ENCODE assay signal across 12 mouse cellular contexts in genomic region chr14:7567890-7568289, GRCm38 (mm10). TPM values are rescaled to one million over a fixed set of nuclear protein-coding genes. Genes with fewer than 3 reads are reported as not detected.
DNase-seq lines count a peak whose midpoint lies in the region; ATAC-seq and TF ChIP-seq lines count a peak whose summit lies in the region.
"Not testable (repeated sequence)": the region's sequence is repeated elsewhere in the genome, so short reads cannot be mapped to it uniquely, and the experiment has no call there.
"Had no signal": no experiment of that assay in that cellular context is flagged by ENCODE, and none has a peak within 500 bp of the region (broad histone marks: within the 10 kb centered on the region; RNA-seq: fewer than 3 reads in every experiment).

No protein-coding gene starts in this region.

- peak overlapping the region; percentile 61 for H3K4me2 ChIP-seq in hindbrain, embryonic 12.5 days (replicated peaks)
- H3K4me2 ChIP-seq in kidney, postnatal 0 days (ENCODE audit: low read length), result peak overlapping the region; percentile 55
- peak overlapping the region; percentile 53 for H3K4me2 ChIP-seq in liver, embryonic 12.5 days
- H3K4me2 ChIP-seq in midbrain, postnatal 0 days (ENCODE audit: low read depth, low read length, poor library complexity, severe bottlenecking), result peak overlapping the region; percentile 39

- 0 out of 2 replicates have a peak overlapping the region, but pooled peaks have one; percentile 43 for H3K9ac ChIP-seq in hindbrain, embryonic 12.5 days
- not testable (repeated sequence) for H3K9ac ChIP-seq in kidney, postnatal 0 days (ENCODE audit: low read depth, low read length); liver, embryonic 12.5 days; midbrain, postnatal 0 days (replicated peaks; ENCODE audit: low read length, poor library complexity, severe bottlenecking)

- WGBS in embryonic facial prominence, embryonic 10.5 days, result under 1% methylated on average over 23 of the region's 27 CpGs
- WGBS in hindbrain, embryonic 12.5 days, result 1% methylated on average over 19 of the region's 27 CpGs
- WGBS in kidney, postnatal 0 days, result under 1% methylated on average over 19 of the region's 27 CpGs
- WGBS in liver, embryonic 12.5 days (ENCODE audit: insufficient replicate concordance), result 2% methylated on average over 19 of the region's 27 CpGs
- WGBS in midbrain, postnatal 0 days, result 0% methylated on average over 16 of the region's 27 CpGs

- not testable (repeated sequence) for H3K9me3 ChIP-seq in embryonic facial prominence, embryonic 10.5 days; hindbrain, embryonic 12.5 days (replicated peaks); kidney, postnatal 0 days (replicated peaks; ENCODE audit: low read length); liver, embryonic 12.5 days (replicated peaks); midbrain, postnatal 0 days (ENCODE audit: low read length)

- not testable (repeated sequence) for TF ChIP-seq CTCF in kidney, postnatal 0 days (IDR thresholded peaks at IDR 0.05; ENCODE audit: low read depth); midbrain, postnatal 0 days (IDR thresholded peaks at IDR 0.05)

- H3K27me3 ChIP-seq in embryonic facial prominence, embryonic 10.5 days (replicated peaks; ENCODE audit: low read depth, poor library complexity, severe bottlenecking); hindbrain, embryonic 12.5 days; kidney, postnatal 0 days (ENCODE audit: insufficient read depth, low read length); liver, embryonic 12.5 days (replicated peaks); midbrain, postnatal 0 days (ENCODE audit: insufficient read depth, low read length): not testable (repeated sequence)

- H3K4me1 ChIP-seq in embryonic facial prominence, embryonic 10.5 days; hindbrain, embryonic 12.5 days; kidney, postnatal 0 days (replicated peaks; ENCODE audit: insufficient read depth, low read length); liver, embryonic 12.5 days; midbrain, postnatal 0 days (ENCODE audit: insufficient read depth, low read length): not testable (repeated sequence)

- DNase-seq in adrenal gland, postnatal 10 days, result peak; percentile 5
- DNase-seq in embryonic facial prominence, embryonic 10.5 days (ENCODE audit: low spot score), result peak; percentile 20
- peak; percentile 3 for DNase-seq in gastrocnemius, postnatal 10 days
- not testable (repeated sequence) for DNase-seq in kidney, postnatal 0 days (ENCODE audit: low spot score)
- peak; percentile 0 for DNase-seq in midbrain, postnatal 0 days (ENCODE audit: low spot score)
- DNase-seq in urinary bladder, adult 2 months (ENCODE audit: low spot score), result peak; percentile 16

- not testable (repeated sequence) for ATAC-seq in hindbrain, embryonic 12.5 days (ENCODE audit: low FRiP score); kidney, postnatal 0 days (replicated peaks; ENCODE audit: low FRiP score, low read depth); liver, embryonic 12.5 days; midbrain, postnatal 0 days (ENCODE audit: low FRiP score)

- not testable (repeated sequence) for H3K27ac ChIP-seq in embryonic facial prominence, embryonic 10.5 days (replicated peaks); hindbrain, embryonic 12.5 days; kidney, postnatal 0 days; liver, embryonic 12.5 days; midbrain, postnatal 0 days (ENCODE audit: low read depth, low read length)

- H3K4me3 ChIP-seq in embryonic facial prominence, embryonic 10.5 days, result peak overlapping the region; percentile 59
- H3K4me3 ChIP-seq in hindbrain, embryonic 12.5 days, result peak overlapping the region; percentile 47
- H3K4me3 ChIP-seq in kidney, postnatal 0 days (replicated peaks; ENCODE audit: low read depth, low read length), result peak overlapping the region; percentile 24
- H3K4me3 ChIP-seq in liver, embryonic 12.5 days, result not testable (repeated sequence)
- peak overlapping the region; percentile 40 for H3K4me3 ChIP-seq in midbrain, postnatal 0 days (ENCODE audit: low read depth, low read length)

- not testable (repeated sequence) for H3K36me3 ChIP-seq in embryonic facial prominence, embryonic 10.5 days (replicated peaks); hindbrain, embryonic 12.5 days; kidney, postnatal 0 days (ENCODE audit: insufficient read depth, low read length); liver, embryonic 12.5 days; midbrain, postnatal 0 days (ENCODE audit: insufficient read depth, low read length)

RNA-seq across cellular contexts. Expression of gene Gm3558, which starts 0.5 kb away (rescaled TPM):
- 1 to 10 TPM; 2.7 to 4.5 TPM for total RNA-seq in adrenal gland, postnatal 10 days (2021)
- polyA plus RNA-seq in embryonic facial prominence, embryonic 10.5 days (2016; fragmentation: Nextera tagmentation; extraction: Ambion mirVana), result 0.47 and 0.99 TPM in 2 replicates
- total RNA-seq in gastrocnemius, postnatal 10 days (2021), result 1 to 10 TPM; 3.2 to 4.4 TPM
- 2.0 and 2.2 TPM in 2 replicates for polyA plus RNA-seq in hindbrain, embryonic 12.5 days (2016; fragmentation: Nextera tagmentation; extraction: Ambion mirVana)
- 0.22 and 0.38 TPM in 2 replicates for polyA plus RNA-seq in kidney, postnatal 0 days (2015; fragmentation: Nextera tagmentation; extraction: Ambion mirVana)
- 0.11 TPM in 1 of 2 replicates, not detected in the other for polyA plus RNA-seq in liver, embryonic 12.5 days (2016; fragmentation: Nextera tagmentation; extraction: Ambion mirVana)
- 2.9 and 4.1 TPM in 2 replicates for total RNA-seq in midbrain, postnatal 0 days (2014; rRNA removed)
- polyA plus RNA-seq in midbrain, postnatal 0 days (2015; fragmentation: Nextera tagmentation; extraction: Ambion mirVana), result 6.1 and 7.5 TPM in 2 replicates
- 0.74 and 1.1 TPM in 2 replicates for polyA plus RNA-seq in urinary bladder, adult 2 months (2012; rRNA removed)
- total RNA-seq: MEL had no signal

RNA-seq across cellular contexts. Expression of gene Gm10338, which starts 27.5 kb away (rescaled TPM):
- not detected for total RNA-seq in adrenal gland, postnatal 10 days (2021)
- polyA plus RNA-seq in embryonic facial prominence, embryonic 10.5 days (2016; fragmentation: Nextera tagmentation; extraction: Ambion mirVana), result not detected in 2 replicates
- total RNA-seq in gastrocnemius, postnatal 10 days (2021), result not detected
- not detected in 2 replicates for polyA plus RNA-seq in hindbrain, embryonic 12.5 days (2016; fragmentation: Nextera tagmentation; extraction: Ambion mirVana)
- polyA plus RNA-seq in kidney, postnatal 0 days (2015; fragmentation: Nextera tagmentation; extraction: Ambion mirVana), result not detected in 2 replicates
- not detected in 2 replicates for polyA plus RNA-seq in liver, embryonic 12.5 days (2016; fragmentation: Nextera tagmentation; extraction: Ambion mirVana)
- not detected in 2 replicates for total RNA-seq in midbrain, postnatal 0 days (2014; rRNA removed)
- not detected in 2 replicates for polyA plus RNA-seq in midbrain, postnatal 0 days (2015; fragmentation: Nextera tagmentation; extraction: Ambion mirVana)
- not detected in 2 replicates for polyA plus RNA-seq in urinary bladder, adult 2 months (2012; rRNA removed)
- total RNA-seq: adrenal gland, postnatal 36 days; gastrocnemius, adult 8-10 months; left cerebral cortex, adult 8-10 months; MEL had no signal
